Mouse (Mus musculus): ENCODE data around the gene Mfsd2b.
"Not testable (repeated sequence)": the region's sequence is repeated elsewhere in the genome, so short reads cannot be mapped to it uniquely, and the experiment has no call there.

Mfsd2b gene

DNA sequence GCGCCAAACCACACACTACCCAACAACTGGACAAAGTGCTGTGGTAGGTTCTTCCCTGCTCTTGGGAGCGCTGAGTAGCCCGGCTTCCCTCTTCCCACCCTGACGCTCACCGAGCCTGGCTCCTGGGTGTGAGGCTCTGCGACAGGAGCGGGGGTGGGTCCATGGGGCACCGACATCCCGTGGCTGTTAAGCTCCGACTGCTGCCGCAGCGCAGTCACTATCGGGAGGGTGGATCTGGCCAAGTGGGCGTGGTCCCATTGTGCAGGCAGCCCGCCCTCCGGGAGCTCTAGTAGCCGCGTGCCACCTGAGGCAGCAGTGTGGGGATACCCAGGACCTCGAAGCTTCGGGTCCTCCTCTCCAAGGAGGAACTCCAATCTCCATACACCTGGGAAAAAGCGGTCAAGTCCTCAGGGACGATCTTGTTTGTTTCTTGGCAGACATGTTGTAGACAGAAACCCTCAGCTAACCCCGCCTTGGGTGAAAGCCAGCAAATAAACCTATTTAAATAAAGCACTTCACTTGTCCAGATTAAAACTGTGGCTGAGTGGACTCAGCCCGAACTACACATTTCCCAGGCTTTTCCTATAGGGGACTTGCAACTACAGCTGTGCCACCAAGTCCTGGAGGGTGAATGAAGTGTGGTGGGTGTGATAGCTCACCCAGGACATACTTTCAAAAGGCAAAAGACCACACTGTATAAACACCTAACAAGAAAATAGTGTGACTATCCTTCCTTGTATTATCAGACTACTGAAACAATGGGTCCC lies at the start of gene Mfsd2b:
Gene Mfsd2b (minus strand): TSS at position 199 of the 767 bp plus-strand sequence.
- no peak for DNase-seq (ENCODE audit: low spot score)

DNA sequence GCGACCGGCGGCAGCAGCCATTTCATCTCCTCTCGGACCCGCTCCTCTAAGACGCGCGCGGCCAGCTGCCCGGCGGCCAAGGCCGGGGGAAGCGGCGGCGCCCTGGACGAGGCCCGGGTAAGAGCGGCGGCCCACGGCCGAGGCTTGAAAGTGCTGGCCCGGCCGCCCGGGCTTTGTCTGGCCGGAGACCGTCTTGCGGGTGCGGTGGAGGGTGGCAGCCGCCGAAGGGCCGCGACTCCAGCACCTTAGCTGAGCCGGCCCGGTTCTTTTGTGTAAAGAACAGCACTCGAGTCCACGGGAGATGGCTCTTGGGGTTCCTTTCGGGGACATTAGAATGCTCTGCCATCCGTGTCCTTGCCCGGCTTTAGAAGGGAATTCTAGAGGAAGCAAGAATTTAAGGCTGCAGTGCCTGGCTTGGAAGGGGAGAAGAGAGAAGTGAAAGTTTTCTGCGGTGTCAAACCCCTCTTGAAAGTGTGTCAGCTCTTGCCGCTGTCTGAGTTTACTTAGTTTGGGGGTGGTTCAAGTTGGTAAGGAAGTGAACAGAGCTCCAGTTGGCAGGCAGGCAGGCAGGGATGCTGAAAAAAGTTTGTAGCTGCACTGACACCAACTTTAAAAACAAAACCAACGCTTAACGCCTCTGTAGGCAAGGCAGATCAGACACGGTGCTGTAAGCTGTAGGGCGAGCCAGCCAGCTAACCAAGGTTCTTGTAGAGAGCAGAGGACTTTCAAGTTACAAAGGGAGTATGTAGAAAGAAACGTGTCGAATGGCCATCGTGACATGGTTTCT lies 43.8 kb upstream of the Mfsd2b start:
- no peak for DNase-seq (ENCODE audit: low spot score)

DNA sequence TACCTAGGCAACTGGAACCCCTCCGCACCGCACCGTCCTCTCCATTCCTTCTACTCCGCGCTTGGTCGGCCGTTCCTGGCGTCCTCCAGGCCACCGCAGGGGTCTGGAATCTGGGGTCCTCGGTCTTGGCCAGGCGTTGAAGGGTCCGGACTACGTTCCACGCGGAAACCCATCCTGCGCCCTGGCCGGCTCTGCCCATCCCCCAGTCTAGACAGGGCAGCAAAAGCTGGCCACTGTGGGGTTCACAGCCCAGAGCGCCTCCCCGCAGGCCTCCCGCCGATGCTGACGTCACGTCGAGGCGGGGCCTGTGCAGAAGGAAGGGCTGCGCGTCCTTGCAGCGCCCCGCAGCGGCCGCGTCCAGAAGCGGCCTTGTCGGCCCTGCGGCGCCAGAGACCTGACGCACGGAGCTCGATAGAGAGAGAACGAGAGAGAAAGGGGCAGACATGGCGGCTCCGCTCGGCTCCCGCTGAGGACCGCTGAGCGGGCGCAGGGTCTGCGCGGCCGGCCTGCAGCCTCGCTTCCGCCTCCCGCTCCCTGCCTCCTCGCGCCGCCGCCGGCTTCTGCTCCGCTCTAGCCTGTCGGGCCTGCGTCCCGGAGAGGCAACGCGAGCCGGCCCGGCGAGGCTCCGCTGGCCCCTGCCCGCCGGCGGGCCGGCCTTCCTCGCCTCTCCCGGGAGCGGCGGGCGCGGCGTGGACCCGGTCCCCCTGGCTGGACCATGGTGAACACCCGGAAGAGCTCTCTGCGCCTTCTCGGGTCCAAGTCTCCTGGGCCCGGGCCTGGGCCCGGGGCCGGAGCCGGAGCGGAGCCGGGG lies 43.0 kb upstream of the Mfsd2b start, which contains the start of gene Atad2b:
Gene Atad2b (plus strand): TSS at position 360 of the 811 bp plus-strand sequence.
- DNase-seq (ENCODE audit: low spot score): peak; percentile 91

DNA sequence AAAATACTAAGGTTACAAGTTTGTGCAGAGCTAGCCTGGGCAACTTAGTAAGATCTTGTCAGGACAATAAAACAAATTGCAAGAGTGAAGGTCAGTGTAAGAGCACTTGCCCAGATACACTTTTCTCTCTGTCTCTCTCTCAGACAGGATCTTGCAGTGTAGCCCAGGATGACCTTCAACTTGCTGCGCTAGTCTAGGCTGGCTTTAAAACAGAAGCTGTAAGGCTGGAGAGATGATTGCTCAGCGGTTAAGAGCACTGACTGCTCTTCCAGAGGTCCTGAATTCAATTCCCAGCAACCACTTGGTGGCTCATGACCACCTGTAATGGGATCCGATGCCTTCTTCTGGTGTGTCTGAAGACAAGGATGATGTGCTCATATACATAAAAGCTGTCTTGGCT lies 40.8 kb upstream of the Mfsd2b start:
- no peak for DNase-seq (ENCODE audit: low spot score)

DNA sequence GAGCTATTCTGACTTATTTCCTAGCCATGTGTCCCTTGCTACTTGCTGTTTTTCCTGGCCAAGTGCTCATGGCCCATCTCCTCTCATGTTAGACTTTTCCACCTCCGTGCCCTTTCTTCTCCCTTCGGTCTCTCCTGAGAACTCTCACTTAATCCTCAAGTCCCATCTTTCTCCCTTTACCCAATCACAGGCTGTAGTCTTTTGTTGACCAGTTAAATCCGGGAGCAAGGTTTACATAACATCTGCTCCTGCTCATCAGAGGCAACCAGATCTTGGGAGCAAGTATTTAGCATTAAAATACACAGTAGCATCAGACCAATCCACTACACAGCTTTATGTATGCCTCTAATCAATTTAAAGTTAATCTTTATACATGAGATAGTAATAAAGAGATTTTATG lies 40.3 kb upstream of the Mfsd2b start:
- no peak for DNase-seq (ENCODE audit: low spot score)

DNA sequence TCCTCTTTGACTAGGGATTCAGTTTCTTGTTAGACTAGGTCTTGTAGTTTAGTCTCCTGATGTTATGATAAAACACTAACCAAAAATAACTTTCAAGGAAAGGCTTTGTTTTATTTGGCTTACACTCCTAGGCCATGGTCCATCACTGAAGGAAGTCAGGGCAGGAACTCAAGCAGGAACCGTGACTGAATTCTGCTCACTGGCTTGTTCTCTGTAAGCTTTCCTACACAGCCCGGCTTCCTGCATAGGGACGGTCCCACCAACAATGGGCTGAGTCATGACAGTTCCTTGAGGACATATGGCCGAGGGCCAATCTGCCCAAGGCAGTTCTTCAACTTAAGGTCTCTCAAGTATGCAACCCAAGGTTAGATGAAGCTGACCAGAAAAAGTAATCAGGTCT lies 37.6 kb upstream of the Mfsd2b start:
- DNase-seq (ENCODE audit: low spot score): no peak

DNA sequence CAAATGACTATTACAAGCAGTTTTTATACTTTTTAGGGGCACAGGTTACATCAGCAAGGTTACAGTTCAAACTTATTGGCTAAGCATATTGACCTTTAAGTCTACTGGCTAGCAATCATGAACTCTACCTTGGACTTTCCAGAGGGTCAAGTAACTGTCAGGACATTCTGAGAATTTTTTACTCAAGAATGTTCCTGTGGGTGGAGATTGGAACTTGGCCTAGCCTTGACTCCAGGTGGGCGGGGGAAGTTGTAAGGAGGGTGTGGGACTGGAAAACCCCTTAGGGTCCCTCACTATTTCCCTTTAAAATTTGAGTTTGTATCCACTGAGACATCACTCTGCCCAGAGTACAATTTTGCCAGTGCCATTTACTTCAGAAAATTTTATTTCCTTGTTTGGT lies 36.3 kb upstream of the Mfsd2b start:
- not testable (repeated sequence) for DNase-seq (ENCODE audit: low spot score)

DNA sequence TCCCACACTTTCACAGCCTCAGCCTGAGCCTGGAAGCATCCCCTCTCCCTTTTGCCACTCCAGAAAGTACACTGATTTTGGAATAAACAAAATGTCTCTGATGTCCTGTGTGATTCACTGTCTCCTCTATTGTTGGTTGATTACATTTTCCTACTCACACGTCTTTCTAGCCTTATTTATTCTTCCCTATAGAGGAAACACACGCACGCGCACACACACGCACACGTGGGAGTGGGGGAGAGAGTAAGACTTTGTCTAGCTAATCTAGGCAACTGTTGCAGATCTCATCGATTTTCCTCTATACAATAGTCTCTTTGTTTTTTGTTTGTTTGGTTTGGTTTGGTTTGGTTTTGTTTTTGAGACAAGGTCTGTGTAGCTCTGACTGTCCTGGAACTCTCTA lies 34.2 kb upstream of the Mfsd2b start:
- DNase-seq (ENCODE audit: low spot score): no peak

DNA sequence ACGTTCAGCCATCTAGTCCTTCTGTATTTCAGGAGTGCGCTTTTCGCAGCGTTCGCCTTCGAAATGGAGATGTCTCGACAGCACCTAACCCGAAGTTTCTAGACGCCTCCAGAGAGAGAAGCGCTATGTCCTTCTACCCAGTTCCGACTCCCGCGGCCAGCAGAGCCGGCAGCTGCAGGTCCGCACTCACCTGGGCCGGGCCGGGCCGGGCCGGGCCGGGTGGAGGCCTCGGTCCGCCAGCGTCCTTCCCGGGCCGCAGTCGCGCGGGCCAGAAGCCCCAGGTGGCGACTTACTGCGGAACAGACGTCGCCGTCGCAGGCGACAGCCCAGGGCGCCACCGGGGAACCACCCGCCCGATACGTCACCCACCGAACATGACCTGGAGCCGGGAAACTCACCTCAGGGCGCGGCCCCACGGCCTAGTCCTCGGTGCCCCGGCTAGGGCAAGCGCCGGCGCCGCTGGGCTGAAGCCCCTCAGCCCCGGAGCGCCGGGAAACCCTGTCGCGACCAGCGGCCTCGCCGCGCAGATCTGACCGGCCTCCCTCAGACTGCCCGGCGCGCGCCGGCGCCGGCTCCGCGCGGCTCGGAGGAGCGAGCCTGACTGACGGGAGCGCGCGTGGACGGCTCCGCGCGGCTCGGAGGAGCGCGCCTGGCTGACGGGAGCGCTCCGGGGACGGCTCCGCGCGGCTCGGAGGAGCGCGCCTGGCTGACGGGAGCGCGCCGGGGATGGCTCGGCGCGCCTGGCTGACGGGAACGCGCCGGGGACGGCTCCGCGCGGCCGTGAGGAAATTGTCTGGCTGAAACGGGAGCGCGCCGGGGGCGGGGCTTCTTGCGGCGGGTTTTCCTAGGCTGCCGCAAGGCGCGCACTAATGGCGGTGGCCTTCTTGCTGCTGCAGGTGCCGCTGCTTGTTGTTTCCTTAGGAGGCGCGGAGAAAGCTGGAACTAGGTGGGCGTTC lies 33.1 kb upstream of the Mfsd2b start, which contains the start of gene Ubxn2a:
Gene Ubxn2a (minus strand): TSS at position 755 of the 956 bp plus-strand sequence.
- DNase-seq (ENCODE audit: low spot score): peak; percentile 76

DNA sequence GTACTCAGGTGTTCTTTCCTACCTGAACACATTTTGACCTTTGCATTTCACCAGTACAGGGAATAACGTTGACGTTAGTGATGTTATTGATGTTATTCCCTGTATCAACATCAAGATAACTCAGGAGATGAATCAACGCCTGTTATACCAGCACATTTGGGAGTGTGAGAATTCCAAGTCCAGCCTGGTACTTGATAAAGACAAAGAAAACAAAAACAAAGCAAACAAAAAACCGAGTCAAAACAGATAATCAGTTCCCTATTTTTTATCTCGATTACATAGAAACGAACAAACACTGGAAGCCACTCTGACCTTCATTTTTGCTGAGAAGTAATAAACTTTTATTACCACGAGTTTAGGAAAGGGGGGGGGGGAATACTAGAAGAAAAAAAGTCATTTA lies 32.3 kb upstream of the Mfsd2b start:
- no peak for DNase-seq (ENCODE audit: low spot score)

DNA sequence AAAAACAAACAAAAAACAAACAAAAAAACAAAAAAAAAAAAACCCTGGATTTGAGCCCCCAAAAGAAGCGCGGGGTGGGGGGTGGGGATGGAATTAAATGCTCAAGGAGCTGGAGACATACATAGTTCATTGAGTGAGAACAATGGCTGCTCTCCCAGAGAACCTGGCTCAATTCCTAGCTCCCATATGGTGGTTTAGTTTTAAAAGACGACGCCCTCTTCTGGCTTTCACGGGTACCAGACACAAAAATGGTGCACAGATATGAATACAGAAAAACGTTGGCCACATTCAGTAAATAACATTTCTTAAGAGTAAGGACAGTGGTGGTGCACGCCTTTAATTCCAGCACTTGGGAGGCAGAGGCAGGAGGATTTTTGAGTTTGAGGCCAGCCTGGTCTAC lies 31.8 kb upstream of the Mfsd2b start:
- no peak for DNase-seq (ENCODE audit: low spot score)

DNA sequence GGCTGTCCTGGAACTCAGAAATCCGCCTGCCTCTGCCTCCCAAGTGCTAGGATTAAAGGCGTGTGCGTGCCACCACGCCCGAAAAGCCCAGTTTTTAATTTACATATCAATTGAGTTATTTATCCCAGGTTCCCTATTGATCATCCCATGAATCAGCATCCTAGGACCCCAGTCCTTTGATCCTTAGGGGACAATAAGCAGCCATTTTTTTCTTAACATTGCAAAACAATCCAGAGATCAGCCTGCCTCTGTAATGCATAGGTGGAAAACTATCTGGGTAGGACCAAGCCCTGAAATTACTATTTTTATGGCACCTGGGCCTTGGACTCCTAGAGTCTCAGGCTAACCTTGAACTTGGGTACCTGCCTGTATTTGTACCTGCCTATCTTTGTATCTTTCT lies 23.9 kb upstream of the Mfsd2b start:
- no peak for DNase-seq (ENCODE audit: low spot score)

DNA sequence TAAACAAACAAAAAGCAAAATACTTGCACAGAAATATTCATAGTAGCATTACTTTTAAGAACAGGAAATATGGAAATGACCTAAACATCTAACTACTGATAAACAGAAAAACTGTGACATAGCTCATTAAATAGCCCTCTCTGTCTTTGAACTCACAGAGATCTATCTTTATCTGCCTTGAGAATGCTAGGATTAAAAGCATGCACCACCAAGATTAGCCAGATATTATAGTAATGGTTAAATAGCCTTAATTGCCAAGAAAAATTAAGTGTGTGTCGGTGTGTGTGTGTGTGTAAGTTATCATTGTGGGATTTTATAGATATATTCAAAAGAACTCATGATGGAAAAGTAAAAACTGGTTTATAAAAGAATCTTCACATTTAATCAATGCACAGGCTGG lies 15.7 kb upstream of the Mfsd2b start:
- no peak for DNase-seq (ENCODE audit: low spot score)

DNA sequence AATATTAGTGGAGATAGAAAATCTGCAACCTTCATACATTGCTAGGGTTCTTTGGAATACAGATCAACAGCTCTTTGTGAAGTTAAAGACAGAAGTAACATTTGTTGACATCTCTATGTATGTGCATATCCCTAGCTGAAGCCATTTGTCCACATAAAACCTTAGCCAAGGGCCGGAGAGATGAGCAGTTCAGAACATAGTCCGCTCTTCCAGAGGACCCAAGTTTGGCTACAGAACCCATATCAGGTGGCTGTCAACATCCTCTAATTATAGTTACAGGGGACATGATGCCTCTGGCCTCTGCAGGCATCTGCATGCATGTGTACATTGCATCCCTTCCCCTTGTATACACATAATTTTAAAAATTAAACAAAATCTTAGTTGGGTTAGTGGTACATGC lies 15.1 kb upstream of the Mfsd2b start:
- DNase-seq (ENCODE audit: low spot score): no peak

DNA sequence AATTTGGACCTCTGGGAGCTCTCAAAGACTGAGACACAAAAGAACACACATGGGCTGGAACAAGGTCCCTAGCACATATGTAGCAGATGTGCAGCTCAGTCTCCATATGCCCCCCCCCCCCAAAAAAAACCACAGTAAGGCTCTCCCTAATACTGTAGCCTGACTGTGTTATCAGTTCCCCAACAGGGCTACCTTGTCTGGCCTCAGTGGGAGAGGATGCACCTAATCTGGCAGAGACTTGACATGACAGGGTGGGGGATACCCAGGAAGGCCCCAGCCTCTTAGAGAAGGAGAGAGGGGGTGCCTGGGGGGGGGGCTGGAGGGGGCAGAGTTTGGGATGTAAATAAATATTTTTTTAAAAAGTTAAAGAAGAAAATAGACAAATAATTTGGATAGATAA lies 14.6 kb upstream of the Mfsd2b start:
- no peak for DNase-seq (ENCODE audit: low spot score)

DNA sequence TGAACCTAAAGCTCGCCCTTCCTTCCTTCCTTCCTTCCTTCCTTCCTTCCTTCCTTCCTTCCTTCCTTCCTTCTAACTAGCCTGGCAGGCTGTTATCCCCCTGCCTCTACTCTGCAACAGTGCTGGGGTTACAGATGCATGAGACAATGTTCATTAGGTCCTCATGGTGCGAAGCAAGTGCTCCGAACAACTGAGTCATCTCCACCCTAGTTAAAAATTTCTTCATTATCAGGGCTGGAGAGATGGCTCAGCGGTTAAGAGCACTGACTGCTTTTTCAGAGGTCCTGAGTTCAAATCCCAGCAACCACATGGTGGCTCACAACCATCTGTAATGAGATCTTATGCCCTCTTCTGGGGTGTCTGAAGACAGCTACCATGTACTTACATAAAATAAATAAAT lies 12.4 kb upstream of the Mfsd2b start:
- DNase-seq (ENCODE audit: low spot score): not testable (repeated sequence)

DNA sequence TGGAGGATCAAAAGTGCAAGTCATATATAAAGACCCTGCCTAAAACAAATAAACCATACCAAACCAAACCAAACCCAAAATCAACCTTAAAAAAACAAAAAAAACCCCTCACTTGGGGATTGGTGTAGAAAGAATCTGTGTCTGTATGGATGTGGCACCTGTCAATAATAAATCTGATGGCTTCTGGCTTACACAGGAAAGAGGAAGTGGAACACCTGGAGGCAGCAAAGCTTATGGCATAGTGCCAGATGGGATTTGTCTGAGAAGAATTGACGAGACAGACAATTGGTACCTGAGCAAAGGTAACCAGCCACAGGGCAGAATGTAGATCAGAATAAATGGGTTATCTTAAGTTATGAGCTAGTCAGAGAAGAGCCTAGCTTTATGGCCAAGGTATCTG lies 10.9 kb upstream of the Mfsd2b start:
- no peak for DNase-seq (ENCODE audit: low spot score)

DNA sequence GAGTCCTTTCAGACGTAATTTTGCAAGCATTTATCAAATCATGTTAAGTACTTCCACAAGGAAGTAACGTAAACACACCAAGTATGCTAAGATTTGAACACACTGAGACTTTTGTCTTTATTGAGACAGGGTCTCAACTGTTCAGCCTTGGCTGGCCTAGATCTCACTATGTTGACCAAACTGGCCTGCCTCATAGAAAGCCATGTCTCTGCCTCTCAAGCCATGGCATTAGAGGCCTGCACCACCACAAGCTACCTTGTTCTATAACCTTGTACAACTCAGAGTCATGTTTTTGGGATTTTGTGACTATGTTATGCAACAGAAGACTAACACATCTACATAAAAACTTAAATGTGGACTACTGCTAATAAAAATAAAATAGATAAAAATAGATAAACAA lies 7.9 kb upstream of the Mfsd2b start:
- no peak for DNase-seq (ENCODE audit: low spot score)

DNA sequence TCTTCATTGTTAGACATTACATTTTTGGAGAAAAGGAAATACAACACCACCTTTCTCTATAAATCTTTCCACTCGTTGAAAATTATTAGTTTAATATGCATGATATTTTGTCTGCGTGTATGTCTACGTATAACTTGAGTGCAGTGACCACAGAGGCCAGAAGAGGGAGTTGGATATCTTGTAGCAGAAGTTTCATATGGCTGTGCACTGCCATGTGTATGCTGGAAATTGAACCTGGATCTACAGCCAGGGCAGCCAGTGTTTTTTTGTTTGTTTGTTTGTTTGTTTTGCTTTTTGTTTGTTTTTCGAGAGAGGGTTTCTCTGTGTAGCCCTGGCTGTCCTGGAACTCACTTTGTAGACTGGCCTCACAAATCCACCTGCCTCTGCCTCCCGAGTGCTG lies 4.9 kb upstream of the Mfsd2b start:
- no peak for DNase-seq (ENCODE audit: low spot score)

DNA sequence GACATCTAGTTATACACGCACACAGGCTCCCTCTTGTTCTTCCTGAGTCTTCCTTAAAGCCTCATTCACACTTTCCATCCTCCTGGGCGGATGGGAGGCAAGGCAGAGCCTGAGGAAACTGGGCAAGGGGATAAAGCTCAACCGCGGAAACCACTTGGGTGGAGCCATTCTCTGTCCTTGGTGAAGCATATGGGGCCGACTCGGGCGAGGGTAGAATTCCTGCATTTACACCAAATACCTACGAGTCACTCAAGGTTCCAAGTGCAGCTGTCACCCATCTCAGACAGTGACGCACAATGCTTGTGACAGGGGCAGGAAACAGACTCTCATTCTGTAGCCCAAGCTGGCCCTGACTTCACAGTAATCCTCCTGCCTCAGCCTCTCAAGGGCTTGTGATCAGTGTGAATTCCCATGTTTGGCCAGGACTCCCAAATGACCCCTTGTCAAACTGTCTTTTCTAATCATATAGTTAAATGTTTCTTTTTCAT lies 4.2 kb upstream of the Mfsd2b start:
- no peak for DNase-seq (ENCODE audit: low spot score)

DNA sequence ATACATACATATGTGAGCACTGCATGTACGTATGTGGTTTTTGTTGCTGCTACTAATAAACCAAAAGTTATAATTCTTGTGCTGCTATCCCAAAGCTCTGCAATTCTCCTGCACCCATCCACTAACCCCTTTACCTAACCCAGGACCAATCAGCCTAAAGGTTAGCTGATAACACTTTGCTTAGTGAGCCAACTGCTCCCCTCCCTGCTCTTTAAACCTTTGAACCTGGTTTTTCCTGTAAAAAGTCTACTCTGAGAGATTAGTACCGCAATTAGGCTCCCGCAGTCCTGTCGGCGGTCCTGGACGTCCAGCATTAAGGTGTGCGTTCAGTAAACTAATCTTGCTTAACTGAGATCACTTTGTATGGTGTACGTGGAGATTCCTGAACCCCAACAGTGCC lies 1.5 kb upstream of the Mfsd2b start:
- DNase-seq (ENCODE audit: low spot score): no peak
